In the genomic region with DNA sequence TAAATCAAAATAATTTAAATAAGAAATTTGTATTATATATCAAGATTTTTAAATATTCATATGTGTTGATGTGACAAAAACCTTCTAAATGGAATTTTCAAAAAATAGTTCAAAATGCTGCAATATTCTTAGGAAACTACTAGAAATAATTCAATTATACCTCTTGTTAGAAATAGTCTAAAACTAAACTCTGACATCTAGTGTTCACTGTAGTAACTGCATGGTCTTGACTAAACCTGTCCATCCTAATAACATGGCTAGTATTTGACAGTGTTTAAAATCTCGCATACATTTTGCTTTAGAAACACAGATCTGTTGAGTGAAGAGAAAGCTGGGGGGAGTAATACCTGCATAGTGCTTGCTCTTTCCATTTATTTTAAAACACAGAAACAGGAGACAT, we compare ENCODE assay signal across 12 mouse cellular contexts. TPM values are rescaled to one million over a fixed set of nuclear protein-coding genes. Genes with fewer than 3 reads are reported as not detected.
DNase-seq lines count a peak whose midpoint lies in the region; ATAC-seq and TF ChIP-seq lines count a peak whose summit lies in the region.
"Had no signal": no experiment of that assay in that cellular context is flagged by ENCODE, and none has a peak within 500 bp of the region (broad histone marks: within the 10 kb centered on the region; RNA-seq: fewer than 3 reads in every experiment).

No protein-coding gene starts in this region.

- H3K9ac ChIP-seq in lung, postnatal 0 days (replicated peaks; ENCODE audit: low read depth): no peak overlapping the region
- H3K9ac ChIP-seq: liver, embryonic 15.5 days had no signal

- no peaks in the 10 kb centered on the region for H3K9me3 ChIP-seq in lung, postnatal 0 days (ENCODE audit: low read length)
- H3K9me3 ChIP-seq: liver, embryonic 15.5 days had no signal

- H3K4me2 ChIP-seq in lung, postnatal 0 days (replicated peaks; ENCODE audit: low read depth, low read length): no peak overlapping the region
- H3K4me2 ChIP-seq: liver, embryonic 15.5 days had no signal

- H3K4me1 ChIP-seq in lung, postnatal 0 days (ENCODE audit: insufficient read depth, low read depth, low read length): no peaks in the 10 kb centered on the region

- H3K4me3 ChIP-seq in lung, postnatal 0 days (ENCODE audit: low read depth, low read length): no peak overlapping the region
- H3K4me3 ChIP-seq: liver, embryonic 15.5 days had no signal

- H3K27me3 ChIP-seq in lung, postnatal 0 days (replicated peaks; ENCODE audit: insufficient read depth, low read length): no peaks in the 10 kb centered on the region

- intact Hi-C loops in heart, postnatal 14 days (cut with DNase I): loop anchor here (2.0 to 10.0 kb wide), 2 partner anchors 72 to 742 kb away; no protein-coding TSS in a partner anchor

- TF ChIP-seq CTCF in lung, postnatal 0 days (IDR thresholded peaks at IDR 0.05): peak; percentile 72

- H3K27ac ChIP-seq in lung, postnatal 0 days (ENCODE audit: low read length): no peak overlapping the region
- H3K27ac ChIP-seq: liver, embryonic 15.5 days had no signal

- H3K36me3 ChIP-seq in lung, postnatal 0 days (ENCODE audit: insufficient read depth, low read length): no peaks in the 10 kb centered on the region
- H3K36me3 ChIP-seq: liver, embryonic 15.5 days had no signal

- TF ChIP-seq EP300 in lung, postnatal 0 days (IDR thresholded peaks at IDR 0.05): no peak

- WGBS in lung, postnatal 0 days: 63% methylated on average over 1 of the region's 1 CpGs

- no peak for ATAC-seq in lung, postnatal 0 days

- DNase-seq in heart, adult 8-10 months (ENCODE audit: low spot score): peak; percentile 24
- no peak for DNase-seq in heart, postnatal 14 days
- peak; percentile 54 for DNase-seq in lung, postnatal 0 days (ENCODE audit: low spot score)
- no peak for DNase-seq in lung, postnatal 14 days
- DNase-seq in embryo, embryonic 11 days: peak; percentile 46
- peak; percentile 73 for DNase-seq in retina, embryonic 14.5 days (ENCODE audit: low spot score)
- DNase-seq in spleen, postnatal 4 days (ENCODE audit: low spot score in 2 of 2): no peak
- no peak for DNase-seq in Muller cell, postnatal 12 days (ENCODE audit: inconsistent ontology term)
- DNase-seq: cerebellum, adult 9-11 months had no signal

RNA-seq across cellular contexts. Expression of gene 9130008F23Rik, which starts 16.5 kb away (rescaled TPM):
- total RNA-seq in heart, adult 8-10 months (2022): under 1 TPM in 3 of 4 experiments, not detected in 1; 0.25 to 0.84 (median 0.41) TPM
- total RNA-seq in heart, postnatal 14 days (2021): under 1 TPM; 0.57 to 0.59 TPM
- polyA plus RNA-seq in lung, postnatal 0 days (2015; fragmentation: Nextera tagmentation; extraction: Ambion mirVana): 2.4 and 2.9 TPM in 2 replicates

RNA-seq across cellular contexts. Expression of gene Glyatl3, which starts 17.3 kb away (rescaled TPM):
- total RNA-seq in heart, adult 8-10 months (2022): not detected
- total RNA-seq in heart, postnatal 14 days (2021): not detected
- polyA plus RNA-seq in lung, postnatal 0 days (2015; fragmentation: Nextera tagmentation; extraction: Ambion mirVana): not detected in 2 replicates
- polyA plus RNA-seq: gonadal fat pad, adult 2 months; liver, embryonic 15.5 days; neural tube, embryonic 14.5 days had no signal

RNA-seq across cellular contexts. Expression of gene Mut, which starts 37.6 kb away (rescaled TPM):
- 100 to 1,000 TPM; 171 to 198 (median 185) TPM for total RNA-seq in heart, adult 8-10 months (2022)
- total RNA-seq in heart, postnatal 14 days (2021): 100 to 1,000 TPM; 104 to 118 TPM
- 32.5 and 37.0 TPM in 2 replicates for polyA plus RNA-seq in lung, postnatal 0 days (2015; fragmentation: Nextera tagmentation; extraction: Ambion mirVana)

RNA-seq across cellular contexts. Expression of gene Cenpq, which starts 38.0 kb away (rescaled TPM):
- 1 to 10 TPM; 5.2 to 7.0 (median 6.3) TPM for total RNA-seq in heart, adult 8-10 months (2022)
- 1 to 10 TPM; 5.8 to 6.0 TPM for total RNA-seq in heart, postnatal 14 days (2021)
- polyA plus RNA-seq in lung, postnatal 0 days (2015; fragmentation: Nextera tagmentation; extraction: Ambion mirVana): 5.5 and 6.2 TPM in 2 replicates

Comparison
In these comparisons a context has a peak if more than half of its experiments do, and no peak if none do; other contexts are left out.
1. DNase-seq: peak in heart, adult 8-10 months (single experiment), lung, postnatal 0 days (single experiment), embryo, embryonic 11 days (single experiment) and retina, embryonic 14.5 days (single experiment); none in heart, postnatal 14 days (0 of 2), lung, postnatal 14 days (single experiment), spleen, postnatal 4 days (0 of 2) and Muller cell, postnatal 12 days (single experiment).